Mouse (Mus musculus) layer of hippocampus, adult 9-11 months (tissue): ENCODE results near the gene Tssc4.

Experiments
- DNase-seq: peaks from one replicate; pipeline ENCODE4 v3.0.0; 2022

Gene Tssc4

GRCm38 (mm10) chr7:143070506-143071070, 1.5 kb downstream of the Tssc4 start:
- DNase-seq = no peak

DNA sequence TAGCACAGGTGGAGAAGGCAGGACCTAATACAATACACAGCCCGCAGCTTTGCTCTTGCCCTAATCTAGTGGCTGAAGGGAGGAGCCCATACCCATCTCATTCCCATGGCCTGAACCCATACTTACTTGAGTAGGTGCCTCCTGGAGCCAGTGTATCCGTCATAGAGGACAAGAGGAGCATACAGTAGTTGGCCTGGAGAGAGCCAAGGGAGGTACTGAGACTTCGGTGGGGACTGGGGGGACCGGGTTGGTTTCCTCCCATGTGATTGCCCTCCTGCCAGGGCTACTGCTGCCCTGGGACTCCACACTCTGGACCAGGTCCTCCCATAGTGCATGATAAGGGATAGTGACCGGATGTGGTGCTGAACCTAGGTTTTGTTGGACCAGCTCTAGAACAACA, 3.6 kb downstream of the Tssc4 start:
- no peak for DNase-seq

GRCm38 (mm10) chr7:143073086-143073485, 4.0 kb downstream of the Tssc4 start:
- DNase-seq = no peak

- no peak for DNase-seq
These were observed 6.3 kb downstream of the Tssc4 start for GRCm38 (mm10) chr7:143075394-143075793.

GRCm38 (mm10) chr7:143077351-143077750, 8.3 kb downstream of the Tssc4 start:
- DNase-seq = no peak

DNA sequence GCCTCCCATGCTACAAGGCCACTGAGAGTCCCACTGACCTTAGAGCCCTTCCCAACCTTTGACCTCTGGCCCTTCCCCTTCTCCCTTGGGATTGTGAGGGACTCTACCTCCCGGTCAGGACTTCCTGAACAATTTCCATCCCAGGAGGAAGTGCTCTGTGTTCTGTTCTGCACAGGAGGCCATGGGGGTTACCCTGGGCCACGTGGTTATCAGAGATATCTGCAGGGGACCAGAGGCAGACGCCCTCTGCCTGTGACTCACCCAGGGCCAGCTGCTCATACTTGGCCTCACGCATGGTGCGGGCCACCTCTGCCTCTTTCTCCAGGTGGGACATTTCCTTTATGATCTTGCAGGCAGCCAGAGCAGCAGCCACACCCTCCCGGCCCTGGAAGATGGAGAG, 13.0 kb downstream of the Tssc4 start:
- no peak for DNase-seq

- DNase-seq = no peak
These were observed 14.7 kb downstream of the Tssc4 start for GRCm38 (mm10) chr7:143083708-143084107.

DNA sequence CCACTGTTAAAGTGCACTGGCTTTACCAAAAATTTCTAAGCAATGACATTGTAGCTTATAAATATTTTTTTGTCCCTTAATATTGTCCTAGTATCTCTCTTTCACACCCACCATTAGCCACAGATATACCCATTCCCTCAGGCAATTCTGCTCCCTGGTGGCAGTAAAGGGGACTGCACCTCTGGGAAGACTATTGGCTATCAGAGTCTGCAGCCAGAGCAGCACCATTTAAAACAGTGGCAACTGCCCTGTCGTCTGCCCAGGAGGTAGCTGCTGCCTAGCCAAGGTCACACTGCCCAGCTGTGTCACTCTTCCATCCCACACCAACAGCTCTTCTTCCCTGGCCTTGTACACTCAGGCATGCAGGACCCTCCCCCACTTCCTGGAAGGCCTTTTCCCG, 17.3 kb downstream of the Tssc4 start:
- no peak for DNase-seq

DNA sequence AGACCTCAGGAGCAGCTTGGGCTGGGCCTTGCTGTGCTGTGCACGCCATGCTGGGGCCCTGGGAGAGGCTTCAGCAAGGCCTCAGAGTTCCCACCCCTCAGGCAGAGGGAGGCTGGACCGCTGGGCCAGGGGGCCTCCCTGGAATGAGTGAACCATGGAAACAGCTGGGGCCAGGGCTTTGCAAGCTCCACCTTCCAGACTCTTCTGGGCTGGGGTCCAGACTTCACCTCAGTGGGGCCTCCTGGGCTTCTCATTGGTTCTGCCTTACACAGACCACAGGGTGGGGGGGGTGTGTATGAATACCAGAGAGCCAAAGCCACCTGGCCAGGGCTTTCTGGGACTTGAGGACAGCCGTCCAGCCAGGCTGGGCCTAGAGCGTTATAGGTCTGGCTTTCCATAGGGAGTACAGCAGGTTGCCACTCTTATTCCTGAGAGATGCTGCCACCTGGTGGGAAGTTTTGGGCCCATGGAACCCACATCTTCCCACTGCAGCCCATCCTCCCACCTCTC, 18.1 kb downstream of the Tssc4 start:
- DNase-seq = no peak

DNA sequence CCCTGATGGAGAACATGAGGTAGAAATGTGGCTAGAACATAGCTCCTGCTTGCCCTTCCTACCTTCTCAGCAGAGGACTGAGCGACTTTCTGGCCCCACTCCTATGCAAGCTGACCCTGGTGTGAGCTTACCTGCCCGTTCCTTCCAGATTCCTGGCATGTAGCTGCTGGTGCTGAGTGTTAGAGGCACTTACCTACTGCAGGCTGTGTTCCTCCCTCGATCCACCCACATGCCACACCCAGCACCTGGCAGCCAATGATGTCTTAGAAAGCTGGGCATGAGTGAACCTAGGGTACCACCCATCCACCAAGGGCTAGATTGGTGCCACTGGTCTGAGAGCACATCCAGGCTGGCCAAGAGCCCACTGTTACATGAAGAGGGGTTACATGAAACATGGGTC, 24.8 kb downstream of the Tssc4 start:
- no peak for DNase-seq

DNA sequence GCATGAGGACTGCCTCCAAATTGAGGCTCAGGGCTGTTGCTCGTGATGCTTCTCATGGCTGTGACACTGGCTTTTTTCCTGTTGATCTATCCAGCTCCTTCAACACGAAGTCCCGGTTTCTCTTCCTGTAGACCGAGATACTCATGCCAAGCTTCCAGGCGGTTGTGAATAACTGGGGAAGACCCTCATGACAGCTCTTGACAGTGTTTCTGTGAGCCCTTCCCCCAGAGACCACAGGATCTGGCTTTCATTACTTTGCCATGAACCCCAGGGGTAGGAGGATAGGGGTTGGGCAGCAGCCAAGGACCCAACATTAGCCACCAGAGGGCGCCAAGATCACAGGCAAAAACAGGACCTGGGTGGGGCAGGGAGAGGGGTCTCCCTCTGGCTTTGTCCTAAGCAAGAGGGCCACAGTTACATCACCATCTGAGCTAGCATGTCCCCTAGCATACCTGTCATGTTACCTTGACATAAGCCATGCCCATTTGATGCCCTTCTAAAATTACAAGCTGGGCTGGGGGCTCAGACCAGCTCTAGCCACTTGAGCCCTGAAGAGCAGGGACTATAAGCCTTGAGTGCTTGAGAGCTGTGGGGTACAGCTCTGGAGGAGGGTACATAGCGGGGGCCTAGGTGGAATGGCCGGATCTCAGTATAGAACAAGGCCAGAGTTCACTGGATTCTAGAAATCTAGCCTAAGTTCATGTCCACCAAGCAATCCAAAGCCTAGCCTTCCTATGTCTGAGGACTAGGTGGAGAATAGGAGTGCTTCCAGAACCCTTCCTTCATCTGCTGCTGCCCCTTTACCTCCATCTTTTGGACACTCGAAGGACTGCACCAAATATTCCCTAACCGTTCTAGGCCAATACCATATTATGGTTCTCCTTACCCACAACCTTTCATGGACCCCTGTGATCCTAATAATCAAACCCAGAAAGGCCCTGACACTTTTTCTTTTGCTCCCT, 25.8 kb downstream of the Tssc4 start, which contains the start of gene Trpm5:
TSS of gene Trpm5 (minus strand) at position 51 of the 962 bp plus-strand sequence.
- DNase-seq = no peak

GRCm38 (mm10) chr7:143095554-143095907, 26.5 kb downstream of the Tssc4 start:
- DNase-seq = no peak

DNA sequence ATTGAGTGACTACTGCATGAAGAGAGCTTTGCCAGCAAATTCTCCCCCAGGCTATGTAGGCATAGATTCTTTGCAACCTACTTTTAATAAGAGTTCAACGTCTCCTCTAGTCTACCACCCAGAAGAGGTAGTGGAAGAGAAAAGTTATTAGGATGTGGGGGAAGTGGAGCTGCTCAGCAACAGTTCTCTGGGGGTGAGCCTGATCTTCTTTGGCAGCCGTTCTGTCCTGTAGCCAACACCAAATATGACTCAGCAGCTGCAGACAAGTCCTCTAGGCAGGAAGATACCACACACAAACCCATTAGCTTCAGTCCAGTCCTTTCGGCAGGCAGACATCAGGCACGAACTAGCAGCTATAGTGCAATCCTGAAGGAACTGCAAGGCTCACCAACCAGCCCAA, 31.7 kb downstream of the Tssc4 start:
- DNase-seq = peak; percentile 20

DNA sequence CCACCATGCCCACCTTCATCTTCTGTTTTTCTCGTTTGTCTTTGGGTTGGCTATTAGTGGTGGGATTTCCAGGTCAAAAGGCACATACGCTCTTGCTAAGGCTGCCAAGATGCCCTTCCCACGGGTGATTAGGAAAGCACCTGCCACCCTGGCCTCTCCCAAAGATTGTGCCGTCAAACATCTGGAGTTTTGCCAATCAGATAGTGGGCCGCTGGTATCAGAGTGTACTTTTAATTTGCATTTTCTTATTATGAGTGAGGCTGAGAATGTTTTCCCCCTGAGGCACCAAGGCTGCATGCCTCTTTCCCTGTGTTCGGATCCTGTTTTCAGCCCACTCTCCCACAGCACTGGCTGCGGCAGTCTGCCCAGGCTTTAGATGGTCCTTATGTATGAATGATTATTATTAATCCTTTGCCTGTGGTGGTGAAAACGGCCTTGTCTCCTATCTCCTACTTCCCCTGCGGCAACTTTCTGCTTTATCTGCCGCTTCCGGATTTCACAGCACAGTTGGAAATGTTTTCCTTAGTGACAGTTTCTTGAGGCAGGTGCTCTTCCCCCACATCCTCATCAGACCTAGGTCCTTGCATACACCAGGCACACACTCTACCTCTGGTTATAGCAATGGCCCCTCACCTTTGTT, 36.3 kb downstream of the Tssc4 start:
- no peak for DNase-seq

DNA sequence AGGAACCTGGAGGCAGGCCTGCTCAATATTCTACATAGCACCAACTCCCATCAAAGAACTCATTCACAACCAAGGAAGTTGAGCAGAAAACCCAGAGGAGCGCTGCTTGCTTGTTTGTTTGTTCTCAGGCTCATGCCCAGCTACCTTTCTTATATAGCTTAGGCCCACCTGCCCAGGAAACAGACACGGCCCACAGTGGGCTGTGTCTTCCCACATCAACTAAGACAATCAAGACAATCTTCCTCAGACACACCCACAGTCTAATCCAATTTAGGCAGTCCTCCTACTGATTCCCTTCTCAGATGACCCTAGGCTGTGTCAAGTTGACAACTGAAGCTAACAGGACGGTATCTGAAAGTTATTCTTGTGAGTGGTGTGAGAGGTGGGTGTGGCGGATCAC, 37.0 kb downstream of the Tssc4 start, which contains the start of gene Kcnq1:
TSS of gene Kcnq1 (plus strand) at position 301 of the 400 bp plus-strand sequence.
- DNase-seq = no peak

DNA sequence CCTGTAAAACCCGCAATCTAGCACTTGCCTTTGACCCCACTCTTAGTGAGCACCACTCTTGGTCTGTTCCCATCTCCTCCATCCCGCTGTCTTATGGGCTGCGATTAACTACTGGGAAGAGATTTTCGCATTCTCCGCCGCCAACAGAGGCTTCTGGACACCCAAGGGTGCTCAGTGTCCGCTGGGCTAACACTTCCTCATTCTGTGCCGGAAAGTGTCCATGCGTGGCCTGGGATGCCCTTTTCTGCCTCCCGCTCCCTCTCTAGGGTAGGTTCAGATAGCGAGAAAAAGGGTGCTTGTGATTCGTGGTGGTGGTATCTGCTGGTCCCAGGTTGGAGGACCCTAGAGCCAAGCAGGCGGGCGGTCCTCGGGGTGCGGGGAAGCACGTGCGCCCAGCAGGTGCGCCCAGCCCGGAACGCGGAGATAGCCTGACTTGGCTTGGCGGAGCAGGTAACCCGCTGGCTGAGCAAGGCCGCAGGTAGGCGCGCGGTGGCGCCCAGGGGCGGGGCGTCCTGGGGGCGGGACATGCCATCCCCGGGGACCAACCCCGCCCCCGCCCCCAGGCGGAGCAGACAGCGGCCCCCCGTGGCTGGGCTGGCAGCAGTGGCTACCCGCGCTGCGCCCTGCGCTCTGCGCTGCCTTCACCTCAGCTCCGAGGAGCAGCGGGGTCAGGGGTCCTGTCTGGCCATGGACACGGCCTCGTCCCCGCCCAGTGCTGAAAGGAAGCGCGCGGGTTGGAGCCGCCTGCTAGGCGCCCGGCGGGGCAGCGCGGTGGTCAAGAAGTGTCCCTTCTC, 37.8 kb downstream of the Tssc4 start:
- no peak for DNase-seq

- no peak for DNase-seq
These were observed 39.2 kb downstream of the Tssc4 start for GRCm38 (mm10) chr7:143108200-143108599.

DNA sequence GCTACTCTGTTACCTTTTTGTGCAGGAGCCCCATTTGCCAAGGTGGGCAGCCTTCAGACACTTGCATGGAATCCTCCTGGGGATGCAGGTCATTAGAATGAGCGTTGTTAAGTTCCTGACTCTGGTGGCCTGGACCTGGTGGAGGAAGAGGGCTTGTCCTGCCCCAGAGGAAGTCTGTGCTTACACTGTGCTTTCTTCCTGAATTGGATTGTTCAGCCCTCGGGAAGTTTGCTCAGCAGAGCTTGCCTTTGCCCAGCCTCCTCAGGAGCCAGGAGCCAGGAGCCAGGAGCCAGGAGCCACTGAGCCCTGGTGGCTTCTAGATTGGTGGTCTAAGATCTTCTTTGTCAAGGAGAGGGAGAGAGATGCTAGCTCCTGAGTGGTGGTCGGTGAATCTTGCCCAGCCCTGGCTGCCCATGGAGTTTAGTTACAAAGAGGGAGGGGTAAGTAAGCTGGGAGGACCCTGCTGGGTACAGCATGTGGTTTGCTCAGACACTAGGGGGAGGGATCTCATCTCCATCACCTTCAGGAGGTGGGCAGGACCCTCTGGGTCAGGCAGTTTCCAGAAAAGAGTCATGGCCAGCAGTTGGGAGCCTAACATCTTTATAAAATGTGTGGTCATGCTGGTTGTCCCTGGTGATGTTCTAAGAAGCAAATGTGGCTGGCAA, 40.1 kb downstream of the Tssc4 start:
- no peak for DNase-seq

GRCm38 (mm10) chr7:143109696-143110095, 40.6 kb downstream of the Tssc4 start:
- no peak for DNase-seq

DNA sequence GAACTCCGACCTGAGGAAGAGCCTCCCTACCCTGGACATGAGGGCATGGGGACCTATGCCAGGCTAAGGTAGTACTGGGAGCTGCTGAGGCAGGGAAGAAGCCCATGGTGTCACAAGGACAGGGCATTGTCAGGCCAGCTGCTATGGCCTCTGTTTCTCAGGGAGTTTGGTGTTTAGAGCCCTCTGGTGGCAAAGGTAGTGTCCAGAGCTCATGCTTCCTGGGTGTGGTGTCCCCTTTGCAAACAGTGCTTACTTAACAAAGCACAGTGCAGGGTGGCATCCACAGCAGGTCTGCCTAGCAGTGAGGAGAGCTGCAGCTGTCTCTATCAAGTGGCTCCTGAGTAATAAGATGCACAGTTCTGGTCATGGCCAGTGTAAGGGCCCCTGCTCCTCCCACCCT, 41.8 kb downstream of the Tssc4 start:
- no peak for DNase-seq

GRCm38 (mm10) chr7:143111719-143112118, 42.7 kb downstream of the Tssc4 start:
- DNase-seq = no peak

DNA sequence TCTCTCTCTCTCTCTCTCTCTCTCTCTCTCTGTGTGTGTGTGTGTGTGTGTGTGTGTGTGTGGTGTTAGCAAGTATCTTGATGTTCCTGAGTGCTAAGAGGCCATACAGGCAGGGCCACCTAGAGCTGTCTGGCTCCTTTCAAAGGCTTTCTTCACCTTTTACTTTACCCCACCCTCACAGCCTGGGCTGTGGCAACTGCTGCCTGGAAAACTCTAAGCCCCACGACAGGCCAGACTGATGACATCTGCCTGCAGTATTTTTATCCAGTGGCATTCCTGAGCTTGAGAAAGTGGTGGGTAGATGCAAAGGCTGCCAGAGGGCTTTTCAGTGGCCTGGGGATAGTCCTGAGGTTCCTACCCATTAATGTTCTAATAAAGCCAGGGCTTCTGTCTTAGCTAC, 43.3 kb downstream of the Tssc4 start:
- no peak for DNase-seq
